In genomic region chr16:10311086-10311485, GRCm38 (mm10) we compare ENCODE assay signal across 13 mouse cellular contexts. TPM values are rescaled to one million over a fixed set of nuclear protein-coding genes. Genes with fewer than 3 reads are reported as not detected.
DNase-seq lines count a peak whose midpoint lies in the region; ATAC-seq and TF ChIP-seq lines count a peak whose summit lies in the region.
"Had no signal": no experiment of that assay in that cellular context is flagged by ENCODE, and none has a peak within 500 bp of the region (broad histone marks: within the 10 kb centered on the region; RNA-seq: fewer than 3 reads in every experiment).

No protein-coding gene starts in this region.

- DNase-seq in lung, postnatal 25 days (ENCODE audit: low spot score) = no peak
- no peak for DNase-seq in left cerebral cortex, adult 11 months (ENCODE audit: low spot score)
- DNase-seq in kidney, postnatal 25 days = no peak
- no peak for DNase-seq in layer of hippocampus, adult 2 months (ENCODE audit: low spot score in 2 of 2)
- DNase-seq: cerebellum, adult 11-12 months; layer of hippocampus, postnatal 36 days had no signal

- H3K9ac ChIP-seq in lung, embryonic 16.5 days (ENCODE audit: low read length) = peak overlapping the region; percentile 2
- no peak overlapping the region for H3K9ac ChIP-seq in embryonic facial prominence, embryonic 15.5 days
- H3K9ac ChIP-seq in heart, embryonic 15.5 days = no peak overlapping the region
- H3K9ac ChIP-seq: embryonic facial prominence, embryonic 12.5 days; hindbrain, embryonic 12.5 days had no signal

- no peak for ATAC-seq in lung, embryonic 16.5 days (ENCODE audit: low read depth)
- no peak; the same call in 1 of the 2 replicates for ATAC-seq in embryonic facial prominence, embryonic 15.5 days (ENCODE audit: insufficient number of reproducible peaks, low FRiP score, low TSS enrichment, low read depth)
- peak; percentile 71 for ATAC-seq in heart, embryonic 15.5 days (replicated peaks; ENCODE audit: insufficient number of reproducible peaks, insufficient read depth, low FRiP score, low read depth)
- ATAC-seq: forebrain, embryonic 14.5 days had no signal

- no peaks in the 10 kb centered on the region for H3K27me3 ChIP-seq in lung, embryonic 16.5 days (ENCODE audit: control insufficient read depth, insufficient read depth, low read depth, low read length)
- no peaks in the 10 kb centered on the region for H3K27me3 ChIP-seq in embryonic facial prominence, embryonic 15.5 days
- H3K27me3 ChIP-seq in heart, embryonic 15.5 days = peaks cover 3% of the 10 kb centered on the region

- WGBS in lung, embryonic 16.5 days = 45% methylated on average over 3 of the region's 3 CpGs
- WGBS in embryonic facial prominence, embryonic 15.5 days = 41% methylated on average over 3 of the region's 3 CpGs
- 31% methylated on average over 3 of the region's 3 CpGs for WGBS in heart, embryonic 15.5 days

- no peaks in the 10 kb centered on the region for H3K9me3 ChIP-seq in lung, embryonic 16.5 days (ENCODE audit: control insufficient read depth, low read length)
- no peaks in the 10 kb centered on the region for H3K9me3 ChIP-seq in embryonic facial prominence, embryonic 15.5 days (replicated peaks)
- no peaks in the 10 kb centered on the region for H3K9me3 ChIP-seq in heart, embryonic 15.5 days (replicated peaks)
- H3K9me3 ChIP-seq: embryonic facial prominence, embryonic 12.5 days; hindbrain, embryonic 12.5 days had no signal

- no peak for TF ChIP-seq CTCF in layer of hippocampus, adult 2 months (conservative IDR thresholded peaks at IDR 0.05)

- peak overlapping the region; percentile 71; the same call in 1 of the 2 replicates for H3K4me2 ChIP-seq in lung, embryonic 16.5 days (ENCODE audit: low read depth, low read length)
- 0 out of 2 replicates have a peak overlapping the region, but pooled peaks have one; percentile 17 for H3K4me2 ChIP-seq in embryonic facial prominence, embryonic 15.5 days (replicated peaks)
- H3K4me2 ChIP-seq in heart, embryonic 15.5 days = peak overlapping the region; percentile 84
- H3K4me2 ChIP-seq: embryonic facial prominence, embryonic 12.5 days; hindbrain, embryonic 12.5 days had no signal

- H3K27ac ChIP-seq in lung, embryonic 16.5 days (ENCODE audit: low read length) = peak overlapping the region; percentile 43
- peak overlapping the region; percentile 44 for H3K27ac ChIP-seq in embryonic facial prominence, embryonic 15.5 days (replicated peaks)
- peak overlapping the region; percentile 83 for H3K27ac ChIP-seq in heart, embryonic 15.5 days
- no peak overlapping the region for H3K27ac ChIP-seq in layer of hippocampus, adult 2 months
- H3K27ac ChIP-seq: embryonic facial prominence, embryonic 12.5 days; hindbrain, embryonic 12.5 days had no signal

- H3K36me3 ChIP-seq in lung, embryonic 16.5 days (ENCODE audit: control insufficient read depth, insufficient read depth, low read length) = no peaks in the 10 kb centered on the region
- no peaks in the 10 kb centered on the region for H3K36me3 ChIP-seq in embryonic facial prominence, embryonic 15.5 days
- H3K36me3 ChIP-seq in heart, embryonic 15.5 days = no peaks in the 10 kb centered on the region
- H3K36me3 ChIP-seq: embryonic facial prominence, embryonic 12.5 days; hindbrain, embryonic 12.5 days had no signal

- H3K4me1 ChIP-seq in lung, embryonic 16.5 days (replicated peaks; ENCODE audit: control insufficient read depth, insufficient read depth, low read length) = peaks cover 18% of the 10 kb centered on the region
- H3K4me1 ChIP-seq in embryonic facial prominence, embryonic 15.5 days = peaks cover 34% of the 10 kb centered on the region
- peaks cover 37% of the 10 kb centered on the region for H3K4me1 ChIP-seq in heart, embryonic 15.5 days (replicated peaks)

- H3K4me3 ChIP-seq in lung, embryonic 16.5 days (ENCODE audit: low read length) = peak overlapping the region; percentile 27; the same call in 1 of the 2 replicates
- H3K4me3 ChIP-seq in embryonic facial prominence, embryonic 15.5 days (replicated peaks) = no peak overlapping the region
- 0 out of 2 replicates have a peak overlapping the region, but pooled peaks have one; percentile 2 for H3K4me3 ChIP-seq in heart, embryonic 15.5 days
- no peak overlapping the region for H3K4me3 ChIP-seq in layer of hippocampus, adult 2 months
- H3K4me3 ChIP-seq: embryonic facial prominence, embryonic 12.5 days; hindbrain, embryonic 12.5 days had no signal

RNA-seq across cellular contexts. Expression of gene Emp2, which starts 2.7 kb away (rescaled TPM):
- 131 and 151 TPM in 2 replicates for polyA plus RNA-seq in lung, embryonic 16.5 days (2015; fragmentation: Nextera tagmentation; extraction: Ambion mirVana)
- 76.9 and 79.5 TPM in 2 replicates for polyA plus RNA-seq in embryonic facial prominence, embryonic 15.5 days (2015; fragmentation: Nextera tagmentation; extraction: Ambion mirVana)
- polyA plus RNA-seq in heart, embryonic 15.5 days (2015; fragmentation: Nextera tagmentation; extraction: Ambion mirVana) = 44.6 and 49.1 TPM in 2 replicates
- 10 to 100 TPM; 14.4 to 16.4 TPM for total RNA-seq in layer of hippocampus, adult 2 months (2021)
- total RNA-seq: monocyte, adult 5-6 weeks had no signal

Comparison
In these comparisons a context has a peak if more than half of its experiments do, and no peak if none do; other contexts are left out.
1. H3K4me2 ChIP-seq: peak in every context shown above with its lines; median percentile 84 in heart, embryonic 15.5 days; 71 in lung, embryonic 16.5 days; 17 in embryonic facial prominence, embryonic 15.5 days.
2. H3K4me3 ChIP-seq: peak in lung, embryonic 16.5 days (single experiment) and heart, embryonic 15.5 days (single experiment); none in embryonic facial prominence, embryonic 15.5 days (single experiment) and layer of hippocampus, adult 2 months (single experiment).